Mouse (Mus musculus) ovary, postnatal 10 days (tissue): Measurements from ENCODE around the gene Aurkb.
A peak's percentile ranks its signal among the peaks of the same experiment; 100 is the strongest.

Experiments
- DNase-seq: peaks from one replicate; pipeline ENCODE4 v3.0.0; 2022; ENCODE audit warnings: low spot score

Aurkb gene

DNA sequence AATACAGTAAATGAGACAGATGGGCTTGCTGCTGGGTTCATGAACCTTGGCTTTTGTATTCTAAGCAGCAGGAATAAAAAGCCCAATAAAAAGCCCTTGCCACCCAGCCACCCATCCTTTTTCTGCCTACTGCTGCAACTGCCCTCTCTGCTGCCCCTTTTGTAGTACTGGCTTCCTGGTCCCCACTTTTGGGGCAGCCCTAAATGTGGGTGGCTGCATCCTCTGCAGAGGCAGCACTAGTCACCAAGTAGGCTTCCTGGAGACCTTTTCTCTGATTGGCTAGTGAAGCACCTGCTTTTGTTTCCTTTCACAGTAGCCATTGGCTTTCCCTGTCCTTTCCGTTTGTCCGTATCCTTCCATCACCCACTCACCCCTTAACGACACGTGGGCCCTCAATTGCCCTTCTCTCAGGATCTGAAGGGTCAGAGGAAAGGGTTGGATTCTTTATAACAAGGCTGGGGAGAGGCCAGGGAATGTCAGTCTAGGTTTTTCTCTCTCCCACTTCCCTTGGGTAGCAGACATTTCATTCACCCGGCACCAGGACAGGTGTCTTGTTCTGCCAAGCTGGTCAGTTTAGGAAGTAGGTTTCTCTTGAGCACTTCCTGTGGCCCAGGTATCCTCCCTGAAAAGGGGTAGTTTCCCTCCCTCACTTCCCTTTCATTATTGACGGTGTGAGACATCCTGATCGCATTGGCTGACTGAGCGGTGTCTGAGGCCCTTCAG, 52.8 kb downstream of the Aurkb start:
- DNase-seq: no peak

DNA sequence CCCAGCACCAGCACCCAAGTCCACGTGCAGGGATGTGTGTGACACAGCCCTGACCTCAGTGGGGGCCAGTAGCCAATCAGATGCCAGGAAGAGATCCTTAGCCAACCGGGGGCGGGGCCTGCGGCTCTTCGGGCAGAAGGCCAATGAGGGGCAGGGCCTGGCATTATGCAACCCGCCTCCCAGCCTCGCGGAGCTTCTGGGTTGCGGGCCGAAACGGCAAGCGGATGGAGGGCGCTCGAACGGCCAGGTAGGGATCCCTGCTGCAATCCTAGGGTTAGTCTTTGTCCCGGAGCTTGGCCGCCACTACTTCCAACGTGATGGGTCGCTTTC, 53.3 kb downstream of the Aurkb start:
- DNase-seq: peak; percentile 80

DNA sequence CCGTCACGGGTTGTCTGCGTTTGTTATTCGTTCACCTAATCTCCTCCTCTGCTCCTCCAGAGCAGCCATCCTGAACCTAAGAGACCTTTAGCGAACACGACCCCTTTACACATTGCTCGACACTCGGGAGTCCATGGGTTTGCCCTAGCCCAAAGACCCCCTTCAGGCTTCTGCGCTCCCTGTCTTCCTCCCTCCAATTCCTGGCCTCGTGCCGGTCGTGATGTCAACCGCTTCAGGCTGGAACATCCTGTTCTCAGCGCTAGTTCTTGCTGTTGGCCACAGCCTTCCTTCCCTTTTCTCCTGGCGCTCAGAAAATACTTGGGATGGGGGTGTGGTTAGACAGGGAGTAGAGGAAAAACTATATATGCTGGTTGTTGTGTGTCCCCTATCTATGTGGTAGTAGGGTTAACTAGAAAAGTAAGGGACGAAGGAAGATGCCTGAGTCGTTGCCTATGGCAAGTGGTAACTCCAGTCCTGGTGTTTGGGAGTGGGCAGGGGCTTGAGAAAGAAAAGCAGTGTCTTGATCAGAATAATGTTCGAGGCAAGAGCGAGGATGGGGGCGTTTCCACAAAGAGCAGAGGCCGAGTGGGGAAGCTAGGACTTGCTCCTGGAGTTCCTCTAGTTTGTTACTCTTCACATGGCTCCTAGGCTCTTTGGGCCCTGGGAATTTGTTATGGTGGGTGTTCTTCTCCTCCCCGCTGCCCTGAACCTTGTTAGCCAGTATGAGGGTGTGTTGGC, 53.9 kb downstream of the Aurkb start:
- DNase-seq: peak; percentile 56

DNA sequence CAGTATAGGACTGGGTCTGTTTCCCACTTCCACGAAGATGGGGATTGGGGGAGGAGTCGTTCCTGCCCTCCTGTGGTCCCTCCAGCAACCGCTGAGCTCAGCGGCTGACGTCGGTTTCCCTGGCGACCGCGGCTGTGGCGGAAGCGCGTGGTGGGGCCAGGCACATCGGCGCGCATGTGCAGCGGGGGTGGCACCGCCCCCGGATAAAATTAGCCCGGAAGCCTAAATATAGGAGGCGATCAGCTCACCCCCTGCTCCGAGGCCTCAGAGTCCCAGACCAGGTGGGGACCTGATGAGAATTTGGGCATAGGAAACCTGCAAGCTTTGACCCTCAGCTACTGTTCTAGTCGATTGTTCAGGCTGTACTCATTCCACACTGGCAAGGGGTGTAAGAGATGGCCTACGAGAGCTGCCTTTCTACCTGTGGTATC, 54.5 kb downstream of the Aurkb start:
- DNase-seq: peak; percentile 68

DNA sequence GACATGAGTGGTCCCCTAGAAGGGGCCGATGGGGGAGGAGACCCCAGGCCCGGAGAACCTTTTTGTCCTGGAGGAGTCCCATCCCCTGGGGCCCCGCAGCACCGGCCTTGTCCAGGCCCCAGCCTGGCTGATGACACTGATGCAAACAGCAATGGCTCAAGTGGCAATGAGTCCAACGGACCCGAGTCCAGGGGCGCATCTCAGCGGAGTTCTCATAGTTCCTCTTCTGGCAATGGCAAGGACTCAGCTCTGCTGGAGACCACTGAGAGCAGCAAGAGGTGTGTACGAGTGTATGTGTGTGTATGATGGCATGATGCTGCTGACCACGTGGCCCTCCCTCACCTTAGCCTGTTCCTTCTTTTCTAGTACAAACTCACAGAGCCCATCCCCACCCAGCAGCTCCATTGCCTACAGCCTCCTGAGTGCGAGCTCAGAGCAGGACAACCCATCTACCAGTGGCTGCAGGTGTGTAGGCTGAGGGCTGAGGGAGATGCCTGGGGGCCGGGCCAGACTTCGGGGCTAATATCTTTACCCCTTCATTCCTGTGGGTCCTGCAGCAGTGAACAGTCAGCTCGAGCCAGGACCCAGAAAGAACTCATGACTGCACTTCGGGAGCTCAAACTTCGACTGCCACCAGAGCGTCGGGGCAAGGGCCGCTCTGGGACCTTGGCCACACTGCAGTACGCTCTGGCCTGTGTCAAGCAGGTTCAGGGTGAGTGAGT, 55.4 kb downstream of the Aurkb start:
- DNase-seq: no peak
